Mouse (Mus musculus) lung, adult 2 months (tissue): Measurements from ENCODE around the gene Gm9573.

ENCODE experiments used
- CTCF ChIP-seq: fragments of 200-500 bp; IDR thresholded peaks from 2 replicates; pipeline ENCODE4 v1.5.1; 2011; ENCODE audit warnings: mild to moderate bottlenecking, low read length, control low read depth; ENCODE audit not compliant: insufficient read depth
- POLR2A ChIP-seq: fragments of 200-500 bp; IDR thresholded peaks from 2 replicates; pipeline ENCODE4 v1.6.1; 2011; ENCODE audit warnings: low read depth, mild to moderate bottlenecking, control low read depth, low read length, borderline replicate concordance; ENCODE audit errors: extremely low read depth

DNA sequence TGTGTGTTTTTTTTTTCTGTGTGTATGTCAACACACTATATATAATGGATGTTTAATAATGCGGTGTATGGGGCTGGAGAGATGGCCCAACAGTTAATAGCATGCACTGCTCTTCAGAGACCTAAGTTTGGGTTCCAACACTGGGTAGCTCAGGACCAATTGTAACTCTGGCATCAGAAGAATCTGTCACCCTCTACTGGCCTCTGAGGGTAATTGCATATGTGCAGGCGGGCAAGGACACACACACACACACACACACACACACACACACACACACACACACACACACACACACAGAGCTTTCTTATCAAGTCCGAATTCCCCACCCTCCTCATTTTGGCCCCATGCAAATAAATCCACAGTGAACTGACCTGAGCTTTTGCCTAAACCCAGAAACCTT lies 8.8 kb upstream of the Gm9573 start:
- TF ChIP-seq POLR2A (no peak), CTCF (no peak)
